Mouse (Mus musculus) forebrain, embryonic 12.5 days (tissue): ENCODE data around the gene Psat1. TPM values are rescaled to one million over a fixed set of nuclear protein-coding genes. Genes with fewer than 3 reads are reported as not detected.
A peak's percentile ranks its signal among the peaks of the same experiment; 100 is the strongest.

Experiments
- ATAC-seq: fragments of 200-750 bp; cut with Nextera tagmentation; 2 replicates; pipeline ENCODE4 v1.8.0; 2017; ENCODE audit warnings: moderate TSS enrichment; ENCODE audit not compliant: low FRiP score
- H3K27ac ChIP-seq: fragments of 300-500 bp; sonication (generic); 2 replicates; pipeline ENCODE4 v1.5.1; 2016; ENCODE audit warnings: mild to moderate bottlenecking
- H3K27me3 ChIP-seq: fragments of 300-500 bp; sonication (generic); 2 replicates; pipeline ENCODE4 v1.6.1; 2016; ENCODE audit warnings: mild to moderate bottlenecking
- H3K36me3 ChIP-seq: fragments of 300-500 bp; sonication (generic); replicated peaks from 2 replicates; pipeline ENCODE4 v1.6.1; 2016; ENCODE audit warnings: mild to moderate bottlenecking
- H3K4me1 ChIP-seq: fragments of 300-500 bp; sonication (generic); 2 replicates; pipeline ENCODE4 v1.6.1; 2016
- H3K4me2 ChIP-seq: fragments of 300-500 bp; sonication (generic); 2 replicates; pipeline ENCODE4 v1.6.1; 2016; ENCODE audit warnings: mild to moderate bottlenecking, moderate library complexity
- H3K4me3 ChIP-seq: fragments of 300-500 bp; sonication (generic); replicated peaks from 2 replicates; pipeline ENCODE4 v1.5.1; 2016; ENCODE audit warnings: mild to moderate bottlenecking
- H3K9ac ChIP-seq: fragments of 300-500 bp; sonication (generic); 2 replicates; pipeline ENCODE4 v1.6.1; 2016; ENCODE audit warnings: mild to moderate bottlenecking
- H3K9me3 ChIP-seq: fragments of 300-500 bp; sonication (generic); 2 replicates; pipeline ENCODE4 v1.6.1; 2016
- WGBS: fragments of 180-500 bp; shearing (Covaris S2); methylation state at CpG from one replicate; pipeline ENCODE4 v1.1.7; 2016; 5-methylcytosine and 5-hydroxymethylcytosine counted together
- polyA plus RNA-seq: library from polyadenylated mRNA; unstranded; fragments of >200 nt; fragmentation: Nextera tagmentation; extraction: Ambion mirVana; gene quantifications from 2 replicates; pipeline ENCODE4 v1.2.1, GENCODE M21; 2016

Psat1 gene
- polyA plus RNA-seq, 1 experiment from 2014 or later = 169 TPM

GRCm38 (mm10) chr19:15919336-15919735 lies 27.8 kb downstream of the Psat1 start:
- ATAC-seq = no peak
- no peak overlapping the region for H3K27ac ChIP-seq

GRCm38 (mm10) chr19:15918111-15918510 lies 29.0 kb downstream of the Psat1 start:
- no peaks in the 10 kb centered on the region for H3K9me3 ChIP-seq
- no peaks in the 10 kb centered on the region for H3K27me3 ChIP-seq
- H3K4me3 ChIP-seq = no peak overlapping the region
- H3K27ac ChIP-seq = no peak overlapping the region
- peaks cover 64% of the 10 kb centered on the region for H3K36me3 ChIP-seq
- H3K4me2 ChIP-seq = no peak overlapping the region
- H3K4me1 ChIP-seq = peaks cover 6% of the 10 kb centered on the region; the same call in 1 of the 2 replicates
- H3K9ac ChIP-seq = no peak overlapping the region
- no peak for ATAC-seq
- 95% methylated on average over 7 of the region's 7 CpGs for WGBS

More at GRCm38 (mm10) chr19:15919336-15919735, 27.8 kb downstream of the Psat1 start:
- Histone ChIP-seq H3K4me3 (no peak overlapping the region), H3K9me3 (no peaks in the 10 kb centered on the region), H3K4me1 (peaks cover 17% of the 10 kb centered on the region), H3K36me3 (peaks cover 52% of the 10 kb centered on the region), H3K4me2 (no peak overlapping the region), H3K9ac (no peak overlapping the region), H3K27me3 (no peaks in the 10 kb centered on the region)
- 96% methylated on average over 7 of the region's 7 CpGs for WGBS

GRCm38 (mm10) chr19:15913249-15913997 lies 33.7 kb downstream of the Psat1 start:
- Histone ChIP-seq H3K36me3 (peaks cover 90% of the 10 kb centered on the region), H3K4me1 (no peaks in the 10 kb centered on the region), H3K4me2 (no peak overlapping the region), H3K9me3 (no peaks in the 10 kb centered on the region), H3K27ac (no peak overlapping the region), H3K4me3 (no peak overlapping the region), H3K27me3 (no peaks in the 10 kb centered on the region), H3K9ac (no peak overlapping the region)
- 93% methylated on average over 9 of the region's 9 CpGs for WGBS
- ATAC-seq = no peak

- H3K4me1 ChIP-seq = no peaks in the 10 kb centered on the region
- no peak overlapping the region for H3K27ac ChIP-seq
- peaks cover 91% of the 10 kb centered on the region for H3K36me3 ChIP-seq
- no peaks in the 10 kb centered on the region for H3K27me3 ChIP-seq
- 91% methylated on average over 5 of the region's 5 CpGs for WGBS
- no peak overlapping the region for H3K9ac ChIP-seq
- no peak overlapping the region for H3K4me3 ChIP-seq
- no peaks in the 10 kb centered on the region for H3K9me3 ChIP-seq
- no peak overlapping the region for H3K4me2 ChIP-seq
- no peak for ATAC-seq
Observed at GRCm38 (mm10) chr19:15911441-15911840, 35.7 kb downstream of the Psat1 start.

GRCm38 (mm10) chr19:15910987-15911386 lies 36.1 kb downstream of the Psat1 start:
- no peak overlapping the region for H3K4me3 ChIP-seq
- peaks cover 91% of the 10 kb centered on the region for H3K36me3 ChIP-seq
- no peak overlapping the region for H3K9ac ChIP-seq
- ATAC-seq = no peak
- 92% methylated on average over 3 of the region's 3 CpGs for WGBS
- H3K4me2 ChIP-seq = no peak overlapping the region
- H3K27ac ChIP-seq = no peak overlapping the region
- H3K9me3 ChIP-seq = no peaks in the 10 kb centered on the region
- no peaks in the 10 kb centered on the region for H3K27me3 ChIP-seq
- no peaks in the 10 kb centered on the region for H3K4me1 ChIP-seq

- Histone ChIP-seq H3K9me3 (no peaks in the 10 kb centered on the region), H3K4me1 (no peaks in the 10 kb centered on the region), H3K27ac (no peak overlapping the region), H3K4me3 (no peak overlapping the region), H3K4me2 (no peak overlapping the region), H3K36me3 (peaks cover 94% of the 10 kb centered on the region), H3K9ac (no peak overlapping the region), H3K27me3 (no peaks in the 10 kb centered on the region)
- no peak for ATAC-seq
- WGBS = 100% methylated on average over 1 of the region's 1 CpGs
Observed at GRCm38 (mm10) chr19:15910488-15910887, 36.6 kb downstream of the Psat1 start.

- H3K36me3 ChIP-seq = peaks cover 78% of the 10 kb centered on the region
- H3K4me3 ChIP-seq = no peak overlapping the region
- peaks cover 13% of the 10 kb centered on the region for H3K4me1 ChIP-seq
- no peak for ATAC-seq
- no peak overlapping the region for H3K4me2 ChIP-seq
- no peak overlapping the region for H3K9ac ChIP-seq
- no peaks in the 10 kb centered on the region for H3K27me3 ChIP-seq
- no peaks in the 10 kb centered on the region for H3K9me3 ChIP-seq
- WGBS = 90% methylated on average over 5 of the region's 5 CpGs
- no peak overlapping the region for H3K27ac ChIP-seq
Observed at GRCm38 (mm10) chr19:15908016-15908415, 39.1 kb downstream of the Psat1 start.

GRCm38 (mm10) chr19:15904734-15905133 lies 42.4 kb downstream of the Psat1 start:
- no peaks in the 10 kb centered on the region for H3K27me3 ChIP-seq
- no peaks in the 10 kb centered on the region for H3K9me3 ChIP-seq
- H3K9ac ChIP-seq = no peak overlapping the region
- no peak overlapping the region for H3K27ac ChIP-seq
- peaks cover 48% of the 10 kb centered on the region for H3K36me3 ChIP-seq
- H3K4me1 ChIP-seq = peaks cover 14% of the 10 kb centered on the region
- WGBS = 92% methylated on average over 4 of the region's 4 CpGs
- H3K4me3 ChIP-seq = no peak overlapping the region
- ATAC-seq = no peak
- no peak overlapping the region for H3K4me2 ChIP-seq

- Histone ChIP-seq H3K4me3 (no peak overlapping the region), H3K36me3 (peaks cover 38% of the 10 kb centered on the region), H3K4me1 (peaks cover 14% of the 10 kb centered on the region), H3K9me3 (no peaks in the 10 kb centered on the region), H3K9ac (peak overlapping the region; percentile 25; the same call in 1 of the 2 replicates), H3K27me3 (no peaks in the 10 kb centered on the region), H3K4me2 (peak overlapping the region; percentile 0; the same call in 1 of the 2 replicates), H3K27ac (peak overlapping the region; percentile 42; the same call in 1 of the 2 replicates)
- 32% methylated on average over 20 of the region's 20 CpGs for WGBS
- peak; percentile 39; the same call in 1 of the 2 replicates for ATAC-seq
Observed at GRCm38 (mm10) chr19:15903508-15904480, 43.3 kb downstream of the Psat1 start.

- no peaks in the 10 kb centered on the region for H3K36me3 ChIP-seq
- 92% methylated on average over 3 of the region's 3 CpGs for WGBS
- H3K4me2 ChIP-seq = no peak overlapping the region
- ATAC-seq = no peak
- no peaks in the 10 kb centered on the region for H3K4me1 ChIP-seq
- no peak overlapping the region for H3K4me3 ChIP-seq
- no peak overlapping the region for H3K9ac ChIP-seq
- H3K27me3 ChIP-seq = no peaks in the 10 kb centered on the region
- H3K9me3 ChIP-seq = no peaks in the 10 kb centered on the region
- H3K27ac ChIP-seq = no peak overlapping the region
Observed at GRCm38 (mm10) chr19:15895681-15896080, 51.5 kb downstream of the Psat1 start.

GRCm38 (mm10) chr19:15892146-15892545 lies 55.0 kb downstream of the Psat1 start:
- no peak for ATAC-seq
- Histone ChIP-seq H3K9me3 (no peaks in the 10 kb centered on the region), H3K36me3 (no peaks in the 10 kb centered on the region), H3K9ac (no peak overlapping the region), H3K4me2 (no peak overlapping the region), H3K27ac (no peak overlapping the region), H3K4me1 (no peaks in the 10 kb centered on the region), H3K27me3 (no peaks in the 10 kb centered on the region), H3K4me3 (no peak overlapping the region)
- WGBS = 94% methylated on average over 4 of the region's 4 CpGs

- H3K4me2 ChIP-seq = no peak overlapping the region
- H3K27me3 ChIP-seq = no peaks in the 10 kb centered on the region
- H3K4me3 ChIP-seq = no peak overlapping the region
- no peak overlapping the region for H3K27ac ChIP-seq
- no peaks in the 10 kb centered on the region for H3K9me3 ChIP-seq
- 93% methylated on average over 4 of the region's 4 CpGs for WGBS
- H3K4me1 ChIP-seq = no peaks in the 10 kb centered on the region
- H3K36me3 ChIP-seq = no peaks in the 10 kb centered on the region
- H3K9ac ChIP-seq = no peak overlapping the region
- ATAC-seq = no peak
Observed at GRCm38 (mm10) chr19:15888466-15888865, 58.7 kb downstream of the Psat1 start.
